Mouse (Mus musculus) G1E (cell line): ENCODE data around the gene Rnf111.

Source experiments
- CTCF ChIP-seq: IDR thresholded peaks from 2 replicates; pipeline ENCODE4 v1.5.1; 2012; ENCODE audit warnings: low read depth, low read length, inconsistent platforms, mixed read lengths
- GATA1 ChIP-seq: IDR thresholded peaks from 2 replicates; pipeline ENCODE4 v1.6.1; 2012; ENCODE audit warnings: borderline replicate concordance, low read length, inconsistent platforms, mixed read lengths
- POLR2AphosphoS5 ChIP-seq: IDR thresholded peaks from 2 replicates; pipeline ENCODE4 v1.6.1; 2012; ENCODE audit warnings: low read depth, low read length, inconsistent platforms; ENCODE audit not compliant: insufficient replicate concordance

GRCm38 (mm10) chr9:70541584-70541983 is 38.1 kb upstream of the Rnf111 start:
- TF ChIP-seq CTCF (no peak), POLR2AphosphoS5 (no peak), GATA1 (no peak)
